Mouse (Mus musculus): Measurements from ENCODE around the gene D030056L22Rik. TPM values are rescaled to one million over a fixed set of nuclear protein-coding genes. Genes with fewer than 3 reads are reported as not detected.

The D030056L22Rik gene
- polyA plus RNA-seq, 1 experiment from 2014 or later: 53.6 TPM

Other genes with a start within 250 kb of the D030056L22Rik start
- 43.9 and 55.2 TPM in 2 replicates for gene Ostf1, start 81.4 kb upstream of the D030056L22Rik start, polyA plus RNA-seq (2015; fragmentation: Nextera tagmentation; extraction: Ambion mirVana)
- gene Nmrk1, start 81.2 kb upstream of the D030056L22Rik start, polyA plus RNA-seq (2015; fragmentation: Nextera tagmentation; extraction: Ambion mirVana): 8.3 and 10.1 TPM in 2 replicates
- 12.7 and 14.1 TPM in 2 replicates for gene Carnmt1, start 42.4 kb upstream of the D030056L22Rik start, polyA plus RNA-seq (2015; fragmentation: Nextera tagmentation; extraction: Ambion mirVana)
- gene Trpm6, start 36.8 kb downstream of the D030056L22Rik start, polyA plus RNA-seq (2015; fragmentation: Nextera tagmentation; extraction: Ambion mirVana): 0.26 and 0.37 TPM in 2 replicates

Data from neural tube, embryonic 15.5 days (tissue).